Mouse (Mus musculus) neural tube, embryonic 15.5 days (tissue): Measurements from ENCODE around the gene Mecom. TPM values are rescaled to one million over a fixed set of nuclear protein-coding genes. Genes with fewer than 3 reads are reported as not detected.
"Not testable (repeated sequence)": the region's sequence is repeated elsewhere in the genome, so short reads cannot be mapped to it uniquely, and the experiment has no call there.

Experiments
- ATAC-seq: fragments of 200-750 bp; cut with Nextera tagmentation; 2 replicates; pipeline ENCODE4 v1.8.0; 2017; ENCODE audit warnings: mild to moderate bottlenecking, moderate TSS enrichment, moderate library complexity; ENCODE audit not compliant: low FRiP score
- H3K27ac ChIP-seq: fragments of 300-500 bp; sonication (generic); replicated peaks from 2 replicates; pipeline ENCODE4 v1.5.1; 2015; ENCODE audit warnings: mild to moderate bottlenecking, inconsistent platforms
- H3K27me3 ChIP-seq: fragments of 300-500 bp; sonication (generic); replicated peaks from 2 replicates; pipeline ENCODE4 v1.6.1; 2015; ENCODE audit warnings: inconsistent platforms
- H3K36me3 ChIP-seq: fragments of 300-500 bp; sonication (generic); 2 replicates; pipeline ENCODE4 v1.6.1; 2015; ENCODE audit warnings: inconsistent platforms
- H3K4me1 ChIP-seq: fragments of 300-500 bp; sonication (generic); 2 replicates; pipeline ENCODE4 v1.6.1; 2015; ENCODE audit warnings: inconsistent platforms
- H3K4me2 ChIP-seq: fragments of 300-500 bp; sonication (generic); 2 replicates; pipeline ENCODE4 v1.6.1; 2015; ENCODE audit warnings: inconsistent platforms, mild to moderate bottlenecking, moderate library complexity
- H3K4me3 ChIP-seq: fragments of 300-500 bp; sonication (generic); replicated peaks from 2 replicates; pipeline ENCODE4 v1.5.1; 2015; ENCODE audit warnings: mild to moderate bottlenecking, inconsistent platforms
- H3K9ac ChIP-seq: fragments of 300-500 bp; sonication (generic); replicated peaks from 2 replicates; pipeline ENCODE4 v1.6.1; 2015; ENCODE audit warnings: mild to moderate bottlenecking, inconsistent platforms
- H3K9me3 ChIP-seq: fragments of 300-500 bp; sonication (generic); replicated peaks from 2 replicates; pipeline ENCODE4 v1.6.1; 2016; ENCODE audit warnings: inconsistent platforms
- WGBS: fragments of 180-500 bp; shearing (Covaris S2); methylation state at CpG from one replicate; pipeline ENCODE4 v1.1.7; 2015; ENCODE audit warnings: mixed read lengths; 5-methylcytosine and 5-hydroxymethylcytosine counted together
- polyA plus RNA-seq: library from polyadenylated mRNA; unstranded; fragments of >200 nt; fragmentation: Nextera tagmentation; extraction: Ambion mirVana; gene quantifications from 2 replicates; pipeline ENCODE4 v1.2.1, GENCODE M21; 2015

Gene Mecom
- polyA plus RNA-seq, 1 experiment from 2014 or later = 5.2 TPM

DNA sequence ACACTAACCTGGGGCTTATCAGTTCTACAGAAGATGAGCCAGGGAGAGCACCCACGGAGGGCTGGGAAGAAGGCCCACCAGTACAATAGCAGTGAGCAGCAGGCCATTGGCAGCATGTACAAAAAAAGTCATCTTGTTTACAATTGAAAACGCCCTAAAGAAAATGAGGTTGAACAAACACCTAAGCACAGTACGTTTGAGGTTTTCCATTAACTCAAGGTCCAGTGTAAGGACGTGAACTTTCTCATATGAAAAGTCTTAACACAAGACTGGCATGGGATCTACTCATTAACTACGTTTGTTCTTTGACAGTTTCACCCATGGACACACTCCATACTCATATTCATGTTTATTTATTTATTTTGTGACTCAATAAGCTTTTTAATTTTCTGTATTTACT lies 118.9 kb downstream of the Mecom start:
- Histone ChIP-seq H3K36me3 (no peaks in the 10 kb centered on the region), H3K4me2 (no peak overlapping the region), H3K9ac (no peak overlapping the region), H3K9me3 (no peaks in the 10 kb centered on the region), H3K27ac (no peak overlapping the region), H3K4me1 (no peaks in the 10 kb centered on the region), H3K4me3 (no peak overlapping the region), H3K27me3 (no peaks in the 10 kb centered on the region)
- WGBS = 84% methylated on average over 5 of the region's 5 CpGs
- no peak for ATAC-seq

- 89% methylated on average over 5 of the region's 5 CpGs for WGBS
- ATAC-seq = no peak
Measured at GRCm38 (mm10) chr3:30424036-30424435, 123.8 kb downstream of the Mecom start.

GRCm38 (mm10) chr3:30421948-30422347 lies 125.9 kb downstream of the Mecom start:
- H3K4me1 ChIP-seq, H3K9me3 ChIP-seq, H3K36me3 ChIP-seq, H3K27me3 ChIP-seq, ATAC-seq, H3K4me2 ChIP-seq, H3K4me3 ChIP-seq, H3K9ac ChIP-seq, H3K27ac ChIP-seq: not testable (repeated sequence)
- WGBS = 93% methylated on average over 4 of the region's 4 CpGs

More at GRCm38 (mm10) chr3:30424036-30424435, 123.8 kb downstream of the Mecom start:
- H3K4me3 ChIP-seq = no peak overlapping the region
- no peak overlapping the region for H3K9ac ChIP-seq
- no peaks in the 10 kb centered on the region for H3K27me3 ChIP-seq
- no peaks in the 10 kb centered on the region for H3K4me1 ChIP-seq
- no peaks in the 10 kb centered on the region for H3K9me3 ChIP-seq
- H3K36me3 ChIP-seq = no peaks in the 10 kb centered on the region
- no peak overlapping the region for H3K27ac ChIP-seq
- no peak overlapping the region for H3K4me2 ChIP-seq

GRCm38 (mm10) chr3:30420899-30421298 lies 126.9 kb downstream of the Mecom start:
- WGBS = 83% methylated on average over 5 of the region's 5 CpGs
- no peaks in the 10 kb centered on the region for H3K36me3 ChIP-seq
- ATAC-seq = no peak

GRCm38 (mm10) chr3:30414173-30414572 lies 133.6 kb downstream of the Mecom start:
- Histone ChIP-seq H3K4me2 (no peak overlapping the region), H3K36me3 (no peaks in the 10 kb centered on the region), H3K4me1 (peaks cover 4% of the 10 kb centered on the region; the same call in 1 of the 2 replicates), H3K27me3 (no peaks in the 10 kb centered on the region), H3K9me3 (no peaks in the 10 kb centered on the region), H3K9ac (no peak overlapping the region), H3K27ac (no peak overlapping the region), H3K4me3 (no peak overlapping the region)
- no peak for ATAC-seq
- WGBS = 95% methylated on average over 6 of the region's 6 CpGs

More at GRCm38 (mm10) chr3:30420899-30421298, 126.9 kb downstream of the Mecom start:
- Histone ChIP-seq H3K4me1 (peaks cover 4% of the 10 kb centered on the region; the same call in 1 of the 2 replicates), H3K9me3 (no peaks in the 10 kb centered on the region), H3K4me2 (no peak overlapping the region), H3K4me3 (no peak overlapping the region), H3K27me3 (no peaks in the 10 kb centered on the region), H3K9ac (no peak overlapping the region), H3K27ac (no peak overlapping the region)

GRCm38 (mm10) chr3:30410778-30411177 lies 137.0 kb downstream of the Mecom start:
- WGBS = 53% methylated on average over 4 of the region's 4 CpGs
- no peak for ATAC-seq

DNA sequence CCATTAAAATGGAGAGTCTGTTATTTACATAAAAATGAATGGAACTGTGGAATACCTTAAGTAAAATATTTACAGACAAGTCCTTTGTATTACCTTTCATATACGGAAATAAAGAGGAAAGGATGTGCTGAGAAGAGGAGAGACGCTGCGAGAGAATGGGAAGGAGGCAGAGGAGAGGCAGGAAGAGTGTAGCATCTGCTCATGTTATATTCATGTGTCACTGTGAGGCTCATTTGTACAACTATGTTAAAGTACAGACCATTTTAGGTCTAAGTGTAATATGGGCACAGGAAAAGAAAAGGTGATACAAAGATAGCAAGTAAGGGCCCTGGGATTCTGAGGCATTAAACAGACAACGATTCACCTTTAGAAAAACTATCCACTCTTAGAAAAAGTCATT lies 143.0 kb downstream of the Mecom start:
- Histone ChIP-seq H3K27ac (no peak overlapping the region), H3K36me3 (no peaks in the 10 kb centered on the region), H3K4me2 (no peak overlapping the region), H3K27me3 (no peaks in the 10 kb centered on the region), H3K4me1 (no peaks in the 10 kb centered on the region), H3K4me3 (no peak overlapping the region), H3K9ac (no peak overlapping the region), H3K9me3 (no peaks in the 10 kb centered on the region)
- ATAC-seq = no peak
- WGBS = 86% methylated on average over 4 of the region's 4 CpGs

More at GRCm38 (mm10) chr3:30410778-30411177, 137.0 kb downstream of the Mecom start:
- Histone ChIP-seq H3K27me3 (no peaks in the 10 kb centered on the region), H3K4me3 (no peak overlapping the region), H3K4me1 (no peaks in the 10 kb centered on the region), H3K9me3 (no peaks in the 10 kb centered on the region), H3K27ac (no peak overlapping the region), H3K36me3 (no peaks in the 10 kb centered on the region), H3K4me2 (no peak overlapping the region), H3K9ac (no peak overlapping the region)

- Histone ChIP-seq H3K4me3 (no peak overlapping the region), H3K4me1 (no peaks in the 10 kb centered on the region), H3K4me2 (no peak overlapping the region), H3K9ac (no peak overlapping the region), H3K9me3 (no peaks in the 10 kb centered on the region), H3K27ac (no peak overlapping the region), H3K27me3 (no peaks in the 10 kb centered on the region), H3K36me3 (no peaks in the 10 kb centered on the region)
- ATAC-seq = no peak
- WGBS = 88% methylated on average over 7 of the region's 7 CpGs
Measured at GRCm38 (mm10) chr3:30398911-30399310, 148.9 kb downstream of the Mecom start.

GRCm38 (mm10) chr3:30394911-30395310 lies 152.9 kb downstream of the Mecom start:
- Histone ChIP-seq H3K9ac (no peak overlapping the region), H3K27ac (no peak overlapping the region), H3K4me1 (peaks cover 3% of the 10 kb centered on the region), H3K4me3 (no peak overlapping the region), H3K9me3 (no peaks in the 10 kb centered on the region), H3K36me3 (no peaks in the 10 kb centered on the region), H3K27me3 (no peaks in the 10 kb centered on the region), H3K4me2 (no peak overlapping the region)
- no peak for ATAC-seq
- 90% methylated on average over 4 of the region's 4 CpGs for WGBS

- Histone ChIP-seq H3K9me3 (no peaks in the 10 kb centered on the region), H3K4me2 (no peak overlapping the region), H3K4me3 (no peak overlapping the region), H3K36me3 (no peaks in the 10 kb centered on the region), H3K27me3 (no peaks in the 10 kb centered on the region), H3K9ac (no peak overlapping the region), H3K27ac (no peak overlapping the region), H3K4me1 (peaks cover 3% of the 10 kb centered on the region)
- 67% methylated on average over 4 of the region's 4 CpGs for WGBS
- ATAC-seq = no peak
Measured at GRCm38 (mm10) chr3:30392662-30393061, 155.1 kb downstream of the Mecom start.

GRCm38 (mm10) chr3:30392218-30392617 lies 155.6 kb downstream of the Mecom start:
- 20% methylated on average over 4 of the region's 4 CpGs for WGBS
- ATAC-seq = no peak
- H3K36me3 ChIP-seq = no peaks in the 10 kb centered on the region
- H3K9ac ChIP-seq = no peak overlapping the region
- H3K9me3 ChIP-seq = no peaks in the 10 kb centered on the region
- no peak overlapping the region for H3K4me2 ChIP-seq
- H3K4me3 ChIP-seq = no peak overlapping the region
- no peaks in the 10 kb centered on the region for H3K27me3 ChIP-seq
- H3K27ac ChIP-seq = no peak overlapping the region
- H3K4me1 ChIP-seq = peaks cover 3% of the 10 kb centered on the region

DNA sequence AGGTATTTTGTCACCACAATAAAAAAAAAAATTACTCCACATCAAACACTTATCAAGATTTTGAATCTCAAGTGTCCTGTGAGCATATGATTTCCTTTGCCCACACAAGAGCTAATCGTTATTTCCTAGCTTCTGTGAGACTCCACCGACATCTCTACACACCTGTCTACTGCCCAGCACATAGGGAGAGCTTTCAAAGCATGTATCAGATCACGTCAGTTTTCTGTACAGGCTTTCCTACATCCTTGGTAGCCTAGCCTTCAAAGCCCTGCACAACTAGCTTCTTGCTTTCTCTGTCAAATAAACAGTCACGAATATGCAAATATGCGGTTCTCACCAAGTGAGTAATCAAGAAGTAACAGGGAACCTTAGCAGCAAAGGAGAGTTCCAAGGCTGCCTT lies 157.5 kb downstream of the Mecom start:
- no peak overlapping the region for H3K9ac ChIP-seq
- no peak for ATAC-seq
- H3K9me3 ChIP-seq = no peaks in the 10 kb centered on the region
- 86% methylated on average over 5 of the region's 5 CpGs for WGBS
- peaks cover 3% of the 10 kb centered on the region for H3K4me1 ChIP-seq
- no peak overlapping the region for H3K4me2 ChIP-seq
- no peaks in the 10 kb centered on the region for H3K27me3 ChIP-seq
- no peak overlapping the region for H3K4me3 ChIP-seq
- no peaks in the 10 kb centered on the region for H3K36me3 ChIP-seq
- H3K27ac ChIP-seq = no peak overlapping the region

DNA sequence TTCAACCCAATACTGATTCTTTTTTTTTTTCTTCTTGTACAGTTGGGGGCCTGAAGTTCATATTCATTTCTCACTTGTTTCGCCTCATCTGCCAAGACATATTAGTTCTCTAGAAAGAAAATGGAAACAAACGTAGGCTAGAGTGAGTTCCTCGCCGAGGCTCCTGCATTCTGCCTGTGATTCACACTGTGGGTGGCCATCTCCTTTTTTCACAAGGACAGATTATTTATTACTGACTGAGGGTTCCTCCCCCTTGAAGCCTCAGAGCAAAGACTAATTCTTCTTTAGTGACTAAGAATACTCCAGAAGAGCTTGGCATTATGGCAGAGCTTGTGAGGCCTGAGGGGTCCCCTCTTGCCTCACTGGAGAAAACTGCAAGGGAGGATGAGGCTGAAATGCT lies 167.5 kb downstream of the Mecom start:
- Histone ChIP-seq H3K4me1 (no peaks in the 10 kb centered on the region), H3K27ac (no peak overlapping the region), H3K9ac (no peak overlapping the region), H3K36me3 (no peaks in the 10 kb centered on the region), H3K4me3 (no peak overlapping the region), H3K9me3 (no peaks in the 10 kb centered on the region), H3K27me3 (no peaks in the 10 kb centered on the region), H3K4me2 (no peak overlapping the region)
- ATAC-seq = no peak
- 24% methylated on average over 4 of the region's 4 CpGs for WGBS
